ENCODE assay signal across 8 mouse cellular contexts in the genomic region with DNA sequence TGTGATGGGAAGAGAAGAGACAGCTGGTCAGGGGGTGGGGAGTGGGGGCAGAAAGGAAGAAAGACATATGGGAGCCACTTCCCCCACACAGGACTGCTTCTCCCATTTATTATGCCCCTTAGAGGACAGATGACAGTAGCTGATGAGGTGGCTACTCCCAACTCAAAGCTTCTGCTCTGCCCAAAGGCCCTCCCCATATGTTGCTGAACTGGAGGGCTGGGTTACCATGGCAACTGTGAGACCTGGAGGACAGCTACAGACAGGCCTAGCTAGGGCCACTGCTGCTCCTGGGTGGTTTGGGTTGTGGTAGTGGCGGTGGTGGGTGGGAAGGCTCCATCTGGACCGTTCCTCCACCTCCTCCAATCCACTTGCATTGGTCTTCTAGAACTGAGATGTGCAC. TPM values are rescaled to one million over a fixed set of nuclear protein-coding genes. Genes with fewer than 3 reads are reported as not detected.
DNase-seq lines count a peak whose midpoint lies in the region.
"Had no signal": no experiment of that assay in that cellular context is flagged by ENCODE, and none has a peak within 500 bp of the region (broad histone marks: within the 10 kb centered on the region; RNA-seq: fewer than 3 reads in every experiment).

No protein-coding gene starts in this region.

- DNase-seq in embryo, embryonic 9.5 days (ENCODE audit: extremely low spot score) = peak; percentile 35
- DNase-seq in frontal cortex, postnatal 10 days (ENCODE audit: low spot score in 2 of 2) = peak; percentile 43 to 64
- peak; percentile 57 to 64 for DNase-seq in left cerebral cortex, postnatal 14 days (ENCODE audit: low spot score in 2 of 2)
- peak; percentile 71 for DNase-seq in retina, embryonic 14.5 days (ENCODE audit: low spot score)
- no peak for DNase-seq in spleen, adult 18-20 months
- no peak for DNase-seq in adrenal gland, adult 18-20 months (ENCODE audit: low spot score in 2 of 2)
- DNase-seq in heart, postnatal 14 days = no peak

- intact Hi-C loops in left cerebral cortex, postnatal 14 days (cut with DNase I) = no loop called here
- intact Hi-C loops in heart, postnatal 14 days (cut with DNase I) = no loop called here

RNA-seq across cellular contexts. Expression of gene Nrl, which starts 5.9 kb away (rescaled TPM):
- total RNA-seq in left cerebral cortex, postnatal 14 days (2021) = under 1 TPM; 0.33 to 0.61 TPM
- total RNA-seq in adrenal gland, adult 18-20 months (2021) = not detected
- total RNA-seq in heart, postnatal 14 days (2021) = not detected
- total RNA-seq: heart, adult 8-10 months had no signal

RNA-seq across cellular contexts. Expression of gene Cpne6, which starts 8.7 kb away (rescaled TPM):
- 100 to 1,000 TPM; 184 to 205 TPM for total RNA-seq in left cerebral cortex, postnatal 14 days (2021)
- under 1 TPM in 1 of 2 experiments, not detected in 1; 0.13 TPM for total RNA-seq in adrenal gland, adult 18-20 months (2021)
- total RNA-seq in heart, postnatal 14 days (2021) = not detected

RNA-seq across cellular contexts. Expression of gene Pck2, which starts 21.2 kb away (rescaled TPM):
- total RNA-seq in left cerebral cortex, postnatal 14 days (2021) = 10 to 100 TPM; 18.6 to 19.5 TPM
- total RNA-seq in adrenal gland, adult 18-20 months (2021) = 10 to 100 TPM; 21.6 to 31.7 TPM
- total RNA-seq in heart, postnatal 14 days (2021) = 10 to 100 TPM; 17.7 to 23.0 TPM

RNA-seq across cellular contexts. Expression of gene Carmil3, which starts 28.4 kb away (rescaled TPM):
- total RNA-seq in left cerebral cortex, postnatal 14 days (2021) = 10 to 100 TPM; 53.5 to 70.2 TPM
- 1 to 10 TPM; 4.8 to 5.4 TPM for total RNA-seq in adrenal gland, adult 18-20 months (2021)
- 1 to 10 TPM; 2.5 to 5.5 TPM for total RNA-seq in heart, postnatal 14 days (2021)

RNA-seq across cellular contexts. Expression of gene Dhrs4, which starts 40.3 kb away (rescaled TPM):
- total RNA-seq in left cerebral cortex, postnatal 14 days (2021) = 10 to 100 TPM; 11.7 to 16.0 TPM
- 100 to 1,000 TPM in 1 of 2 experiments, 10 to 100 TPM in 1; 79.4 to 114 TPM for total RNA-seq in adrenal gland, adult 18-20 months (2021)
- 100 to 1,000 TPM; 129 to 134 TPM for total RNA-seq in heart, postnatal 14 days (2021)

Comparison
In these comparisons a context has a peak if more than half of its experiments do, and no peak if none do; other contexts are left out.
1. DNase-seq: peak in embryo, embryonic 9.5 days (single experiment), frontal cortex, postnatal 10 days (2 of 2), left cerebral cortex, postnatal 14 days (2 of 2) and retina, embryonic 14.5 days (single experiment); none in spleen, adult 18-20 months (0 of 2), adrenal gland, adult 18-20 months (0 of 2) and heart, postnatal 14 days (0 of 2).
2. RNA of gene Cpne6, which starts 8.7 kb away (total RNA-seq): 184 to 205 TPM in left cerebral cortex, postnatal 14 days; 0.13 TPM in adrenal gland, adult 18-20 months and not detected in heart, postnatal 14 days; every median in the first group is over 100 times any median in the second.